Mouse (Mus musculus) midbrain, embryonic 16.5 days (tissue): ENCODE results near the gene Shank3. TPM values are rescaled to one million over a fixed set of nuclear protein-coding genes. Genes with fewer than 3 reads are reported as not detected.

Experiments used
- ATAC-seq: fragments of 200-750 bp; cut with Nextera tagmentation; 2 replicates; pipeline ENCODE4 v1.8.0; 2017; ENCODE audit warnings: moderate TSS enrichment
- H3K27ac ChIP-seq: fragments of 300-500 bp; sonication (generic); 2 replicates; pipeline ENCODE4 v1.5.1; 2014; ENCODE audit warnings: mild to moderate bottlenecking, low read length, mixed read lengths
- H3K27me3 ChIP-seq: fragments of 300-500 bp; sonication (generic); 2 replicates; pipeline ENCODE4 v1.6.1; 2014; ENCODE audit warnings: low read depth, low read length, mixed read lengths; ENCODE audit not compliant: control insufficient read depth, insufficient read depth
- H3K36me3 ChIP-seq: fragments of 300-500 bp; sonication (generic); 2 replicates; pipeline ENCODE4 v1.6.1; 2014; ENCODE audit warnings: mild to moderate bottlenecking, low read length, moderate library complexity, mixed read lengths; ENCODE audit not compliant: control insufficient read depth, insufficient read depth
- H3K4me1 ChIP-seq: fragments of 300-500 bp; sonication (generic); 2 replicates; pipeline ENCODE4 v1.6.1; 2014; ENCODE audit warnings: mild to moderate bottlenecking, low read length, mixed read lengths; ENCODE audit not compliant: control insufficient read depth, insufficient read depth
- H3K4me2 ChIP-seq: fragments of 300-500 bp; sonication (generic); 2 replicates; pipeline ENCODE4 v1.6.1; 2014; ENCODE audit warnings: mild to moderate bottlenecking, low read length, mixed read lengths
- H3K4me3 ChIP-seq: fragments of 300-500 bp; sonication (generic); 2 replicates; pipeline ENCODE4 v1.5.1; 2014; ENCODE audit warnings: low read depth, mild to moderate bottlenecking, low read length, moderate library complexity, mixed read lengths
- H3K9ac ChIP-seq: fragments of 300-500 bp; sonication (generic); 2 replicates; pipeline ENCODE4 v1.6.1; 2014; ENCODE audit warnings: low read depth, low read length, mixed read lengths
- H3K9me3 ChIP-seq: fragments of 300-500 bp; sonication (generic); replicated peaks from 2 replicates; pipeline ENCODE4 v1.6.1; 2014; ENCODE audit warnings: mild to moderate bottlenecking, low read length, mixed read lengths; ENCODE audit not compliant: control insufficient read depth, poor library complexity, severe bottlenecking
- WGBS: fragments of 180-500 bp; shearing (Covaris S2); extraction: QIAGEN DNeasy Blood & Tissue Kit; methylation state at CpG from one replicate; pipeline ENCODE4 v1.1.7; 2014; 5-methylcytosine and 5-hydroxymethylcytosine counted together
- polyA plus RNA-seq: library from polyadenylated mRNA; unstranded; fragments of >200 nt; fragmentation: Nextera tagmentation; extraction: Ambion mirVana; gene quantifications from 2 replicates; pipeline ENCODE4 v1.2.1, GENCODE M21; 2015

Gene Shank3
- 12.0 and 16.7 TPM in 2 replicates for polyA plus RNA-seq

DNA sequence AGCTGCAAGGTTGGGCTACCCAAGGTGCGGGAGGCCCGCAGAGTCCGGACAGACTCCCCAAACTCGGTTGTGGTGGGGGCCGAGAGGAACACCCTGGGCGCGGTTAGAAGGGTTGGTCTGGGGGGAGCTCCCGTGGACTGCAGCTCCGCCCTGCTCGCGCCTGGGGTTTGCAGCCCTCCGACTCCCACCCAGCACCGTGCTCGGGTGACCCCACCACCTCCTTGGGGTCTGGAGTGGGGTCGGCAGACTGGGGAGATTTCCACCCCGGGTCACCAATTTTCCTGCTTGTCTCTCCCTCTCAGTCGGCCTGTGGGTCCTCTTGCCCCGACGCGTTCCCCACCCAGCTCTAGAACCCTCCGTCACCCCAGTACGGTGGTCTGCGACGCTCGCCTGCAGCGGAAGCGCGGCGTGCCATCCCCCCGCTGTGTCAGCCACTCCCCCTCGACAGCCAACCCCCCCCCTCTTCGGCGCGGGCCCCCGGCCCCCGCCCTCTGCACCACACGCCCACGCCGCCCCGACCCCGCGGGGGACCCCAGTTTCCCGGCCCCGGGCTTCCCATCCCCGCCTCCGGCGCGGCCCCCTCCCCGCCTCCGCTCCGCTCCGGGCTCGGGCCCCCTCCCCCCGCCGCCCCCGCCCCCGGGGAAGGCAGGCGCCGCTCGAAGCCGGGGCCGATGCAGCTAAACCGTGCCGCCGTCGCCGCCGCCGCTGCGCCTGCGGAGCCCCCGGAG, at the start of gene Shank3:
Shank3 (plus strand) TSS at position 663 of the 728 bp plus-strand sequence.
- Histone ChIP-seq H3K4me2 (peak within 1 kb of the TSS; percentile 80), H3K4me3 (peak within 1 kb of the TSS; percentile 78), H3K9ac (peak within 1 kb of the TSS; percentile 93), H3K4me1 (peaks cover 14% of the 10 kb centered on the region), H3K36me3 (peaks cover 10% of the 10 kb centered on the region), H3K9me3 (no peaks in the 10 kb centered on the region), H3K27ac (peak within 1 kb of the TSS; percentile 86), H3K27me3 (no peaks in the 10 kb centered on the region)
- ATAC-seq: peak; percentile 47
- 2% methylated on average over 22 of the region's 72 CpGs for WGBS

DNA sequence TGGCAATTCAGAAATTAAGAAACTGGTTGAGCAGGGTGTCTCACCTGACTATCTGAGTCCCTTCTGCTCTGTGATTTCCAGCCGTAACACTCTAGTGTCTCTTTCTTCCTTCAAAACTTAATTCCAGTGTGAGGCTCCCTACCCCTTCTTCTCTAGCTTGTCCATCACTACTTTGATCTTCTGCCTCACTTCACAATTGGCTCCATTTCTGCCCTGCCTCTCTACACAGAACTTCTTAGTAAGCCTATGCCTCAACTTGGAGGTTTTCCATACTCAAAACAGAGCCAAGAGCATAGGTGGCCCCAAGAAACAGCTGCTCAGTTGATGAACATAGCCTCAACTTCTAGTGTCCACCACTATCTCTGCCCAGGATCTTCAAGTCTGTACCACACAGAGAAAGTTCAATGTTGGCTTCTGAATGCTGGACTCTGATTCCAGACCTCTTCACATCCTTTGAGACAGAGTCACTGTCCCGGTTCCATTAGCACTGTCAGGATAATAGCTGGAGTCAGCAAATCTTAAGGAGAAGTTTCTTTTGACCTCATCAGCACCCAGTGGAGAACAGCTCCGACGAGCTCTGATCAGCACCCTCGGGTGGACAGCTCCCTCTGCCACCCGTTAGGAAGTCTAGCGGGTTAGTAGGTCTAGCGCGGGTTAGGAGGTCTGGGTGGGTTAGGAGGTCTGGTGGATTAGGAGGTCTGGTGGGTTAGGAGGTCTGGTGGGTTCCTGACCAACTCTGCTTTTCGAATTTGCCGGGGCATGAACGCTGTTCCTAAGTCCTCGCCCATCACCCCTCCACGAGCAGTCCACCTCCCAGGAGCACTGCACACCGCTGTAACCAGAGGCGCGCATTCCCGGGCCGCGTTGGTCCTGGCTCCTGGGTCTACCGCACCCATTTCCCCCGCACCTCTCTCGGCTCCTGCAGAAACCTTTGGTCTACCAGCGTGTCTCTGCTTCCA, 46.2 kb upstream of the Shank3 start:
- H3K36me3 ChIP-seq: peaks cover 16% of the 10 kb centered on the region
- peak; percentile 72 for ATAC-seq
- no peaks in the 10 kb centered on the region for H3K27me3 ChIP-seq
- peak overlapping the region; percentile 98 for H3K4me2 ChIP-seq
- H3K9me3 ChIP-seq: no peaks in the 10 kb centered on the region
- peak overlapping the region; percentile 85 for H3K9ac ChIP-seq
- peak overlapping the region; percentile 73 for H3K4me3 ChIP-seq
- peak overlapping the region; percentile 90 for H3K27ac ChIP-seq
- 4% methylated on average over 24 of the region's 24 CpGs for WGBS
- peaks cover 23% of the 10 kb centered on the region for H3K4me1 ChIP-seq

DNA sequence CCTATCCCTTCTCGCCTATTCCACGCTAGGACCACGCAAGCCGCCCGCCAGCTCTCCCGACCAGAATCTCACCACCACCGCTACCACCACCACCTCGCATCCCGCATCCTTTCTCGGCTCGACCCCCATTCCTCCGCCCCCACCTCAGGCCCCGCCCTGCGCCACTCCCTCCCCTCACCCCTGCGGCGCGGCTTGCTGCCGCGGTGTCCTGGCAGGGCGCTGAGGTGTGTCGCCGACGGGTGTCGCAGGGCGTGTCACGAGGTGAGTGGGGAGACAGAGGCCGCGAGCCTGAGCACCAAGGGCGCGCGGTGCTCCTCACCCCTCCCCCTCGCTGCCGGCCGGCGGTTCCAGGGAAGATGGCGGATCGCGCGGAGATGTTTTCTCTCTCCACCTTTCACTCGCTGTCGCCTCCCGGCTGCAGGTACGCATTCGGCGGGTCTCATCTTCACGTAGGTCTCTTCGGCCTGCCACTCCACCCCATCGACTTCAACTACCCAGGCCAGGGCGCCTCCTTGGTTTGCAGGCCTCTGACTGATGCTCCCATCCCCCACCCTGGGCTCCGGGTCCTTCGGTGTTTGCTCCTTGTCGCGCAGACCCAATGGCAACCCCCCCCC, 45.5 kb upstream of the Shank3 start, which contains the start of gene Mapk8ip2:
Mapk8ip2 (plus strand) TSS at position 49 of the 614 bp plus-strand sequence.
- Histone ChIP-seq H3K4me3 (peak within 1 kb of the TSS; percentile 73), H3K36me3 (peaks cover 19% of the 10 kb centered on the region), H3K27me3 (no peaks in the 10 kb centered on the region), H3K27ac (peak within 1 kb of the TSS; percentile 90), H3K9me3 (no peaks in the 10 kb centered on the region), H3K9ac (peak within 1 kb of the TSS; percentile 85), H3K4me1 (peaks cover 23% of the 10 kb centered on the region), H3K4me2 (peak within 1 kb of the TSS; percentile 98)
- WGBS: under 1% methylated on average over 50 of the region's 53 CpGs
- ATAC-seq: peak; percentile 79

DNA sequence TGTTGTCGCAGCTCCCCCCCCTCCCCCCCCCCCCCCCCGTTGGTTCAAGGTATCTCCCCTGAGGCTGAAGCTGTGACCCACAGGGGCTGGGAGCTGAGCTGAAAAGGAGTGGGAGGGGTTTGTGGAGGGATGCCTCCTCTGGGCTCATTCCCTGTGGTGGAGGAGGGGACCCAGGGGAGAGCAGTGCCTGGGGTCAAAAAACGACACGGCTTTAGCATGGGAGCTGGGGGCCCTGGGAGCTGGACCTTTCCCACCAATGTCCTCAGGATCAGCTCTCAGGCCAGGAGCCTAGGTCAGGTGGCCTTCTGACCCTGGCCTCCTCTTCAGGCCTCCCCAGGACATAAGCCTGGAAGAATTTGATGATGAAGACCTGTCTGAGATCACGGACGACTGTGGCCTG, 44.6 kb upstream of the Shank3 start:
- peaks cover 23% of the 10 kb centered on the region for H3K4me1 ChIP-seq
- no peaks in the 10 kb centered on the region for H3K27me3 ChIP-seq
- H3K9ac ChIP-seq: peak overlapping the region; percentile 85
- H3K4me3 ChIP-seq: peak overlapping the region; percentile 73
- no peak for ATAC-seq
- 13% methylated on average over 4 of the region's 6 CpGs for WGBS
- H3K4me2 ChIP-seq: peak overlapping the region; percentile 98
- peaks cover 26% of the 10 kb centered on the region for H3K36me3 ChIP-seq
- H3K27ac ChIP-seq: peak overlapping the region; percentile 90
- no peaks in the 10 kb centered on the region for H3K9me3 ChIP-seq

DNA sequence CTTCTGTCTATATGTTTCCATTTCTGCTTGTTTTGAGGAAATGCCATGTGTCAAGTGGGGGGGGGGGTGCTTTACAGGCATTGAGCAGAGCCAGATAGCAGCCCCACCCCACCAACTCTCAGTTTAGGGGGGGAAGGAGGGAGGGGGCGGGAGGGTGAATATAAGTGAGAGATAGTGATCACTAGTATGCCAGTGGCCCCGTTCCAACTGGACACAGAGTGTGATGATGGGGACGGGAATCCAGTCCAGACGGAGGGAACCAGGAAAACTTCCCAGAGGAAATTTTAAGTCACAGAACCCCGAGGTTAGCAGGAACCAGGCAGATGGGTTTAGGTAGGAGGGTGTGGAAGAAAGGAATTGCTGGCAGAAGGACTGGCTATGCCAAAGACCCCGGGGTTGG, 43.8 kb upstream of the Shank3 start:
- Histone ChIP-seq H3K4me3 (peak overlapping the region; percentile 73), H3K36me3 (peaks cover 32% of the 10 kb centered on the region), H3K4me2 (peak overlapping the region; percentile 98), H3K4me1 (peaks cover 23% of the 10 kb centered on the region), H3K9me3 (no peaks in the 10 kb centered on the region), H3K9ac (peak overlapping the region; percentile 85), H3K27me3 (no peaks in the 10 kb centered on the region), H3K27ac (no peak overlapping the region)
- 80% methylated on average over 6 of the region's 6 CpGs for WGBS
- ATAC-seq: no peak

DNA sequence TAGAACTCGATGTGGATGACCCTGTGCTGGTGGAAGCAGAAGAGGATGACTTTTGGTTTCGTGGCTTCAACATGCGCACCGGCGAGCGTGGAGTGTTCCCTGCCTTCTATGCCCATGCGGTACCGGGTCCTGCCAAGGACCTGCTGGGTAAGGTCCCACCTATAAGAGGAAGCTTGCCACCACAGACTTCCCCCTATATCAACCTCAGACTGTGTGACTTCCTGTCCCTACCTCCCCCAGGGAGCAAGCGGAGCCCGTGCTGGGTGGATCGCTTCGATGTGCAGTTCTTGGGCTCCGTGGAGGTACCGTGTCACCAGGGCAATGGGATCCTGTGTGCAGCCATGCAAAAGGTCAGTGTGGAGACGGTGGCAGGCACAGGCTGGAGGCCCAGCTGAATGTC, 40.5 kb upstream of the Shank3 start:
- peaks cover 48% of the 10 kb centered on the region for H3K36me3 ChIP-seq
- ATAC-seq: no peak

DNA sequence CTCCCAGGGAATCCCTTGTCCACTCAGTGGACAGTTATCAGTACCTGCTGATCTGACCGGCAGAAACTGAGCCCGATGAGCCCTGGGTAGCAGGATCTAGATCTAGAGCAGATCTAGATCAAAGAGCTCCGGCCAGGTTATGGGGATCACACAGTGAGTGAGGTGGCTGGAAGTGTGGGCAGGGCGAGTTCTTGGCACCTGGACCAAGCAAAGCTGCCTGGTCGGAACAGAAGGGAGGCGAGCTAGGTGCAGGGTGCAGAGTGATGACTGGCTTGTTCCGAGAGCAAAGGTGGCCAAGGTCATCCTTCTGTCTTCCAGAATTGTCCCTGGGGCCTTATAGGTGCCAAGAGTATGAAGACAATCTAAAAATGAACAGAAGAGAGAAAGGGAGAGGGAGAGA, 39.6 kb upstream of the Shank3 start:
- no peak for ATAC-seq
- no peaks in the 10 kb centered on the region for H3K9me3 ChIP-seq
- H3K27ac ChIP-seq: no peak overlapping the region
- peaks cover 48% of the 10 kb centered on the region for H3K36me3 ChIP-seq
- 95% methylated on average over 7 of the region's 7 CpGs for WGBS
- no peak overlapping the region for H3K9ac ChIP-seq
- H3K4me3 ChIP-seq: no peak overlapping the region
- no peak overlapping the region for H3K4me2 ChIP-seq
- no peaks in the 10 kb centered on the region for H3K27me3 ChIP-seq
- H3K4me1 ChIP-seq: peaks cover 12% of the 10 kb centered on the region

More for the DNA sequence above, 40.5 kb upstream of the Shank3 start:
- Histone ChIP-seq H3K4me1 (peaks cover 14% of the 10 kb centered on the region), H3K4me3 (no peak overlapping the region), H3K9ac (no peak overlapping the region), H3K4me2 (no peak overlapping the region), H3K27ac (no peak overlapping the region), H3K9me3 (no peaks in the 10 kb centered on the region), H3K27me3 (no peaks in the 10 kb centered on the region)
- WGBS: 92% methylated on average over 15 of the region's 15 CpGs

DNA sequence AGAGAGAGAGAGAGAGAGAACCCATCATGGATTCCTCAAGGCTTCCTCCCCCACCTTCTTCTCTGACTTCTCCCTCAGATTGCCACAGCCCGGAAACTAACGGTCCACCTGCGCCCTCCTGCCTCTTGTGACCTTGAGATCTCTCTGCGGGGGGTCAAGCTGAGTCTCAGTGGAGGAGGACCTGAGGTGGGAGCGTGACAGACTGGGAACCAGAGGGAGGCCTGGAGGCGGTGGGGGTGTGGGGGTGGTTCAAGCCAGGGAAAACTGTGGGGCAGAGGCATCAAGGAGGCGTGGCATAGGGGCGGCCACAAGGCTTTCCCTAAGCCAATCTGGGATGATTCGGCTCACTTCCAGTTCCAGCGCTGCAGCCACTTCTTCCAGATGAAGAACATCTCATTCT, 39.1 kb upstream of the Shank3 start:
- peaks cover 10% of the 10 kb centered on the region for H3K4me1 ChIP-seq
- H3K27ac ChIP-seq: no peak overlapping the region
- no peak overlapping the region for H3K4me3 ChIP-seq
- no peak overlapping the region for H3K4me2 ChIP-seq
- H3K36me3 ChIP-seq: peaks cover 48% of the 10 kb centered on the region
- H3K27me3 ChIP-seq: no peaks in the 10 kb centered on the region
- ATAC-seq: no peak
- H3K9me3 ChIP-seq: no peaks in the 10 kb centered on the region
- H3K9ac ChIP-seq: no peak overlapping the region
- WGBS: 76% methylated on average over 10 of the region's 10 CpGs
